Mouse (Mus musculus) hindbrain, embryonic 11.5 days (tissue): ENCODE results near the gene Stard13. TPM values are rescaled to one million over a fixed set of nuclear protein-coding genes. Genes with fewer than 3 reads are reported as not detected.

ENCODE experiments used
- ATAC-seq: fragments of 200-750 bp; cut with Nextera tagmentation; 2 replicates; pipeline ENCODE4 v1.8.0; 2017; ENCODE audit warnings: mild to moderate bottlenecking, moderate TSS enrichment, moderate library complexity; ENCODE audit not compliant: low FRiP score
- DNase-seq: peaks from one replicate; pipeline ENCODE4 v3.0.0-alpha.2; 2015; ENCODE audit warnings: low spot score
- H3K27ac ChIP-seq: fragments of 300-500 bp; sonication (generic); 2 replicates; pipeline ENCODE4 v1.5.1; 2014; ENCODE audit warnings: mild to moderate bottlenecking, low read depth, low read length
- H3K27me3 ChIP-seq: fragments of 300-500 bp; sonication (generic); 2 replicates; pipeline ENCODE4 v1.6.1; 2014; ENCODE audit warnings: mild to moderate bottlenecking, low read length, moderate library complexity, mixed read lengths; ENCODE audit not compliant: control insufficient read depth, insufficient read depth
- H3K36me3 ChIP-seq: fragments of 300-500 bp; sonication (generic); 2 replicates; pipeline ENCODE4 v1.6.1; 2014; ENCODE audit warnings: mild to moderate bottlenecking, low read length, moderate library complexity, mixed read lengths; ENCODE audit not compliant: control insufficient read depth, insufficient read depth
- H3K4me1 ChIP-seq: fragments of 300-500 bp; sonication (generic); replicated peaks from 2 replicates; pipeline ENCODE4 v1.6.1; 2014; ENCODE audit warnings: low read length, mixed read lengths; ENCODE audit not compliant: control insufficient read depth, insufficient read depth
- H3K4me2 ChIP-seq: fragments of 300-500 bp; sonication (generic); replicated peaks from 2 replicates; pipeline ENCODE4 v1.6.1; 2014; ENCODE audit warnings: mild to moderate bottlenecking, low read depth, low read length
- H3K4me3 ChIP-seq: fragments of 300-500 bp; sonication (generic); 2 replicates; pipeline ENCODE4 v1.5.1; 2014; ENCODE audit warnings: low read depth, low read length
- H3K9ac ChIP-seq: fragments of 300-500 bp; sonication (generic); 2 replicates; pipeline ENCODE4 v1.6.1; 2014; ENCODE audit warnings: low read depth, low read length
- H3K9me3 ChIP-seq: fragments of 300-500 bp; sonication (generic); 2 replicates; pipeline ENCODE4 v1.6.1; 2016; ENCODE audit warnings: low read length; ENCODE audit not compliant: control insufficient read depth
- WGBS: fragments of 180-500 bp; shearing (Covaris S2); extraction: QIAGEN DNeasy Blood & Tissue Kit; methylation state at CpG from one replicate; pipeline ENCODE4 v1.1.7; 2014; 5-methylcytosine and 5-hydroxymethylcytosine counted together
- polyA plus RNA-seq: library from polyadenylated mRNA; unstranded; fragments of >200 nt; fragmentation: Nextera tagmentation; extraction: Ambion mirVana; gene quantifications from 2 replicates; pipeline ENCODE4 v1.2.1, GENCODE M21; 2014

Gene Stard13
- polyA plus RNA-seq, 1 experiment from 2014 or later: 4.3 TPM

- no peak for ATAC-seq
Observed at GRCm38 (mm10) chr5:151116192-151116887, 117.3 kb downstream of the Stard13 start.

GRCm38 (mm10) chr5:151112743-151113142 is 120.9 kb downstream of the Stard13 start:
- Histone ChIP-seq H3K4me3 (no peak overlapping the region), H3K9me3 (no peaks in the 10 kb centered on the region), H3K4me1 (no peaks in the 10 kb centered on the region), H3K27ac (no peak overlapping the region), H3K36me3 (no peaks in the 10 kb centered on the region), H3K9ac (no peak overlapping the region), H3K4me2 (no peak overlapping the region), H3K27me3 (no peaks in the 10 kb centered on the region)
- ATAC-seq (no peak), DNase-seq (no peak)
- 85% methylated on average over 9 of the region's 9 CpGs for WGBS

More at GRCm38 (mm10) chr5:151116192-151116887, 117.3 kb downstream of the Stard13 start:
- H3K9me3 ChIP-seq: no peaks in the 10 kb centered on the region
- no peak overlapping the region for H3K4me2 ChIP-seq
- H3K27ac ChIP-seq: no peak overlapping the region
- H3K36me3 ChIP-seq: no peaks in the 10 kb centered on the region
- H3K9ac ChIP-seq: no peak overlapping the region
- WGBS: 84% methylated on average over 5 of the region's 5 CpGs
- no peaks in the 10 kb centered on the region for H3K27me3 ChIP-seq
- H3K4me1 ChIP-seq: no peaks in the 10 kb centered on the region
- H3K4me3 ChIP-seq: no peak overlapping the region
- DNase-seq: no peak

GRCm38 (mm10) chr5:151111080-151111871 is 122.4 kb downstream of the Stard13 start:
- Histone ChIP-seq H3K9me3 (no peaks in the 10 kb centered on the region), H3K4me1 (no peaks in the 10 kb centered on the region), H3K36me3 (no peaks in the 10 kb centered on the region), H3K9ac (no peak overlapping the region), H3K4me2 (no peak overlapping the region), H3K27me3 (no peaks in the 10 kb centered on the region), H3K4me3 (no peak overlapping the region), H3K27ac (no peak overlapping the region)
- ATAC-seq (no peak), DNase-seq (no peak)
- WGBS: 91% methylated on average over 7 of the region's 7 CpGs

- no peak for ATAC-seq
- H3K4me2 ChIP-seq: no peak overlapping the region
- H3K4me1 ChIP-seq: no peaks in the 10 kb centered on the region
Observed at GRCm38 (mm10) chr5:151110461-151110908, 123.2 kb downstream of the Stard13 start.

GRCm38 (mm10) chr5:151109822-151110221 is 123.8 kb downstream of the Stard13 start:
- H3K4me2 ChIP-seq: no peak overlapping the region

More at GRCm38 (mm10) chr5:151110461-151110908, 123.2 kb downstream of the Stard13 start:
- 71% methylated on average over 6 of the region's 6 CpGs for WGBS
- H3K9me3 ChIP-seq: no peaks in the 10 kb centered on the region
- no peak for DNase-seq
- no peaks in the 10 kb centered on the region for H3K27me3 ChIP-seq
- no peak overlapping the region for H3K4me3 ChIP-seq
- H3K27ac ChIP-seq: no peak overlapping the region
- no peak overlapping the region for H3K9ac ChIP-seq
- H3K36me3 ChIP-seq: no peaks in the 10 kb centered on the region

GRCm38 (mm10) chr5:151108955-151109354 is 124.7 kb downstream of the Stard13 start:
- no peak for ATAC-seq
- H3K27me3 ChIP-seq: no peaks in the 10 kb centered on the region
- no peak overlapping the region for H3K4me2 ChIP-seq
- no peak for DNase-seq
- no peaks in the 10 kb centered on the region for H3K36me3 ChIP-seq
- no peak overlapping the region for H3K9ac ChIP-seq
- H3K4me3 ChIP-seq: no peak overlapping the region
- H3K4me1 ChIP-seq: no peaks in the 10 kb centered on the region
- no peak overlapping the region for H3K27ac ChIP-seq
- no peaks in the 10 kb centered on the region for H3K9me3 ChIP-seq
- WGBS: 86% methylated on average over 7 of the region's 7 CpGs

More at GRCm38 (mm10) chr5:151109822-151110221, 123.8 kb downstream of the Stard13 start:
- no peak overlapping the region for H3K27ac ChIP-seq
- DNase-seq (no peak), ATAC-seq (no peak)
- no peak overlapping the region for H3K4me3 ChIP-seq
- H3K4me1 ChIP-seq: no peaks in the 10 kb centered on the region
- H3K9me3 ChIP-seq: no peaks in the 10 kb centered on the region
- WGBS: 82% methylated on average over 2 of the region's 2 CpGs
- no peaks in the 10 kb centered on the region for H3K27me3 ChIP-seq
- no peaks in the 10 kb centered on the region for H3K36me3 ChIP-seq
- no peak overlapping the region for H3K9ac ChIP-seq

- Histone ChIP-seq H3K4me3 (no peak overlapping the region), H3K9ac (no peak overlapping the region), H3K27me3 (no peaks in the 10 kb centered on the region), H3K4me1 (no peaks in the 10 kb centered on the region), H3K4me2 (no peak overlapping the region), H3K9me3 (no peaks in the 10 kb centered on the region), H3K27ac (no peak overlapping the region), H3K36me3 (no peaks in the 10 kb centered on the region)
- DNase-seq (no peak), ATAC-seq (no peak)
- WGBS: 61% methylated on average over 19 of the region's 19 CpGs
Observed at GRCm38 (mm10) chr5:151108291-151108897, 125.2 kb downstream of the Stard13 start.

- H3K36me3 ChIP-seq: no peaks in the 10 kb centered on the region
- no peaks in the 10 kb centered on the region for H3K27me3 ChIP-seq
- H3K9me3 ChIP-seq: no peaks in the 10 kb centered on the region
- ATAC-seq: no peak
- DNase-seq: no peak
- 96% methylated on average over 3 of the region's 3 CpGs for WGBS
- H3K4me1 ChIP-seq: no peaks in the 10 kb centered on the region
- no peak overlapping the region for H3K9ac ChIP-seq
- no peak overlapping the region for H3K4me3 ChIP-seq
- H3K4me2 ChIP-seq: no peak overlapping the region
- no peak overlapping the region for H3K27ac ChIP-seq
Observed at GRCm38 (mm10) chr5:151106841-151107240, 126.8 kb downstream of the Stard13 start.
